Mouse (Mus musculus): ENCODE measurements around the gene Kremen2.
A peak's percentile ranks its signal among the peaks of the same experiment; 100 is the strongest.
"Not testable (repeated sequence)": the region's sequence is repeated elsewhere in the genome, so short reads cannot be mapped to it uniquely, and the experiment has no call there.

The Kremen2 gene

GRCm38 (mm10) chr17:23745301-23746251 lies at the start of gene Kremen2:
Gene Kremen2 (minus strand): TSS chr17:23745833.
- DNase-seq, result no peak

DNA sequence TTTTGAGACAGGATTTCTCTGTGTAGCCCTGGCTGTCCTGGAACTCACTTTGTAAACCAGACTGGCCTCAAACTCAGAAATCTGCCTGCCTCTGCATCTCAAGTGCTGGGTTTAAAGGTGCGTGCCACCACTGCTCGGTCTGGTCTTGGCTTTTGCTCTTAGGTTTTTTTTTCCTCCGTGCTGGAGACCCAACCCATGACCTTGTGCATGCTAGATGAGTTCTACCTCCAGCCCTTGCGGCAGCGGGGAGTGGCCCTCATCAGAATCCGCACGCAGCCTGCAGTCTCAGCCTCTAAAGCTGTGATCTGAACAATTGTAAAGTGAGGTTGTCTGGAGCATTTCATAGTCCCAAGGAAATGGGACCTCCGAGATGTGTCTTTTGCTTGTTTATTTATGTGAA lies 49.7 kb upstream of the Kremen2 start:
- DNase-seq, result no peak

DNA sequence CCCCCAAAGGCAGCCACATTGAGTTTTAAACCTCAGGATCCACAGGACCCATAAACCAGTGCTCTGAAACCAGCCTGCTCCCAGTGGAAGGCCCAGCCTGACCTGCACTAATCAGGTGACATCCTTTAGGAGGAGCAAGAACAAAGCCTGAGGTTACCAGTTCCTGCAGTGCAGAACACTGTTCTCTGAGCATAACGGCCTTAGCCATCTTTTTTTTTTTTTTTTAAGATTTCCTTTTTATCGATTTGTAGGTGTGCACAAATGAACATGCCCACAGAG lies 45.4 kb upstream of the Kremen2 start:
- no peak for DNase-seq

- DNase-seq, result peak; percentile 21 to 26
These were observed 44.8 kb upstream of the Kremen2 start, which contains the start of gene Srrm2 for GRCm38 (mm10) chr17:23790269-23791078. Gene Srrm2 (plus strand): TSS chr17:23790532.

GRCm38 (mm10) chr17:23789749-23790268 lies 44.2 kb upstream of the Kremen2 start:
- no peak for DNase-seq

GRCm38 (mm10) chr17:23788973-23789372 lies 43.3 kb upstream of the Kremen2 start:
- no peak for DNase-seq

DNA sequence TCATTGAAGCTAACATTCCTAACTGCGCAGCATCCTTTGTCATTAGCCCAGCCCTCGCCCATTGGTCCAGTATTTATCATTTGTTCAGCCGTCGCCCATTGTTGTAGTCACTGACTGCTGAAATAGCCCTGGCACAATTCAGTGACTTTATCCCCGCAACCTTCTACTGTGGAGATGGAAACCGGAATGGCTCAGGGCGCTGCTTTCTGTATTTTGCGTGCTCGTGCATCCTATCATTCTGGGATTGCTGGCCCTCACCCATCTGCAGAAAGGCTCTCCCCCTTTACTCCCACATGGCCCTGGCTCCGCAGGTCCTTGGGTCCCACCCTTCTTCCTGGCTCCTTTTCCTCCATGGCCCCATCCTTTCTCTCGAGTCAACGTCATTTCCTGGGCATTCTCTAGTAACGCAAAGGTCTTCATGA lies 40.9 kb upstream of the Kremen2 start:
- no peak for DNase-seq

- peak; percentile 43 to 63 for DNase-seq
These were observed 40.2 kb upstream of the Kremen2 start, which contains the start of gene Flywch2 for GRCm38 (mm10) chr17:23785561-23786471. Gene Flywch2 (minus strand): TSS chr17:23786081.

GRCm38 (mm10) chr17:23783352-23783751 lies 37.7 kb upstream of the Kremen2 start:
- no peak for DNase-seq

GRCm38 (mm10) chr17:23778447-23778846 lies 32.8 kb upstream of the Kremen2 start:
- no peak for DNase-seq

DNA sequence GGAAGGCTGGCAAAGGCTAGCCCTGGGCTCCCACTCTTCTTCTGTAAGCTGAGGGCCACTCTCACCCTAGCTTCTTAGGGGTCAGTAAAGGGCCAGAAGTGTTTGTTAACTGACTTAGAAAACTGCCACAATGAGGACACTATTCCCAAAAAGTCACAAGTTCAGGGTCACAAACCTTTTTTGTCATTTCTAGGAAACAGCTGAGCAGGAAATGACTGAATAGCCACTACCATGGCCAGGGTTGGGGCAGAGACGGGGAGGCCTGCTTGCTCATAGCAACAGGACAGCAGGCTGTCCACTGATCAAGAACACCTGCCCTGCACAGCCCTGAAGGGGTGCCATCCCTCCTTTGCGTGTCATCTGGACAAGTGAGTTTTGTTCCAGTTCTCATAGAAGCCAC lies 31.5 kb upstream of the Kremen2 start:
- no peak for DNase-seq

- DNase-seq, result no peak
These were observed 30.6 kb upstream of the Kremen2 start for GRCm38 (mm10) chr17:23776216-23776615.

DNA sequence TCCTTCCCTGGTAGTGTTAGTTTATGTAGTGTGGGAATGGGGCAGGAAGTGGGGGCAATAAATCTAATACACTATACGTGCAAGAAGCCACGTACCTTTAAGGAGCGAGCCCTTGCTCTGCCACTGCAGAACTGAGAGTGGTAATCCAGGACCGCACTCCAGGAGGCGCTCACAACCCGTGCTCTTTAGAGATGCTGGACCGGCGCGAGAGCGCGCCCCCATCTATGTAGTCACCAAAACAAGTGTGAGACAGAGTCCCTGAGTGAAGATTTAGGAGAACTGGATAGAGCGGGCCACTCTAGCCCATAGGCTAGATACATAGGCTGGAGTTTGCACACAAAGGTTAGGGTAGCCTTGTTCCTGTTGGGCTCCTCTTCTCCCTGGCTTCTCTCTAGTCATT lies 28.5 kb upstream of the Kremen2 start:
- peak; percentile 70 to 72 for DNase-seq

DNA sequence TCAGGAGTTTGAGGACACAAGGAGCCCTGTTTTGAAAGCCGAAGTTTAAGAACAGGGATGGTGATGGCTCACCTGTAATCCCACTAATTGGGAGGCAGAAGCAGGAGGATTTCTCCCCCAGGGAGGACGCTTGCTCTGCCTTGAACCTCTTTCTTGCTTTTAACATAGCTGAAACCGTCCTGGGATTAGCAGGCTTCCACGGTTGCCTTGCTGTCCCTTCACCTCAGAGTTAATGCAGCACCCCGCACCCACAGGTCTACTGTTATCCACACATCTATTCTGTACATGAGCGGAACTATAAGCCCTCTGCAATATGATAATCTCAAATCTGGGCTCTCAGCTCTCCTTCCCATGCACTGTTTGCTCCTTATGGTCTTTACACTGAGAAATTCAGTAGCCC lies 28.0 kb upstream of the Kremen2 start:
- no peak for DNase-seq

- not testable (repeated sequence) for DNase-seq
These were observed 26.6 kb upstream of the Kremen2 start for GRCm38 (mm10) chr17:23772219-23772556.

- peak; percentile 97 to 98 for DNase-seq
These were observed 25.9 kb upstream of the Kremen2 start, which contains the start of gene Flywch1 for GRCm38 (mm10) chr17:23771284-23772218. Gene Flywch1 (minus strand): TSS chr17:23771602.

DNA sequence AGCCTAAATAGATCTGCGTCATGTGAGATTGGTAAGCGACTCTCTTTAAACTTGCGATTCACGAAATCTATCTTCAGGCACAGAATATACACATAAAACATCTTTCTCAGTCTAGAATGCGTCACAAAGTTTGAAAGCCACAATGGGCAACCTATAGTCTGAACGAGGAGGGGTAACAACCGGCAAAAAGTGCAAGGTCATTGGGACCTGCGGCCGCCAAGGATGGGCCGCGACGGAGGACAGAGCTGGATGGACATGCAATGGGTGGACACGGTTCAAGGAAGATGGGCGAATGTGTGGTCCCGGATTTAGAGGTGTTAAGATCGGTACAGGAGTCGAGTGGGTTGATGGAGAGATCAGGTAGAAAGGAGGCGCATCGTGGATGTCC lies 25.3 kb upstream of the Kremen2 start:
- no peak for DNase-seq

DNA sequence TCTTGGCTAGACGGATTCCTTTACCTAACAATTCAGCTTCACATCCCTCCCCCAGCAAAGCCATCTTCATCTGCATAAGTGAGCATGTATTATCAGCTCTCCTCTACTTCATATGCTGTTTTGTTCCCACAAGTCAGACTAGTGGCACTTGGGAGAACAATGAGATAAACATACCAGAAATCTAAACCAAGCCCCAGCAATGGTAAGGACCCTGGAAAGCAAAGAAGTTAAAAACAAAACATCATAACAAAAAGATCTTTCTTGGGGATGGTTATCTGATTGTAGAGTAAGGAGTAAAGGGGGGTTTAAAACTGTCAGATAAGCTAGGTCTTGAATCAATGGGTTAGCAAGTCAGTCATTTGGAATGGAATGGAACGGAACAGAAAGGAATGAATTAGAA lies 24.9 kb upstream of the Kremen2 start:
- no peak for DNase-seq

DNA sequence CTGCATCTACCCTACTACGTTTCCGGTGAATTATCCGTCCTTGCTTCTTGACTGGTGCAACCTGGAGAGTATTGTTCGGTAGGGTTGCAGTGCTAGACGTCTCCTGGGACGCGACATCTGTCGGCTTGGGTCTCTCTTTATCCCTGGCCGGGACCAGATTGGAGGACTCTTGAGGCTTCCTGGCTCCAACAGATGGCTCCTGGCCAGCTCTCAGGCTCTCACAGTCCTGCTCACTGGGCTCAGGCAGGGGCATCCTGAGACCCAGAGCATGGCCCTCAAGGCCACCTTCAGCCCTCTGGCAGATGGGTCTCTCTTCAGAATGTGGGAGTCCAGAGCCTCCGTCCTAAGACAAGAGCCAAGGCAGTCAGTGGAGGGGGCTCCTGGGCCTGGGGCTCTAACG lies 17.3 kb upstream of the Kremen2 start:
- no peak for DNase-seq

GRCm38 (mm10) chr17:23761155-23761554 lies 15.5 kb upstream of the Kremen2 start:
- no peak for DNase-seq

DNA sequence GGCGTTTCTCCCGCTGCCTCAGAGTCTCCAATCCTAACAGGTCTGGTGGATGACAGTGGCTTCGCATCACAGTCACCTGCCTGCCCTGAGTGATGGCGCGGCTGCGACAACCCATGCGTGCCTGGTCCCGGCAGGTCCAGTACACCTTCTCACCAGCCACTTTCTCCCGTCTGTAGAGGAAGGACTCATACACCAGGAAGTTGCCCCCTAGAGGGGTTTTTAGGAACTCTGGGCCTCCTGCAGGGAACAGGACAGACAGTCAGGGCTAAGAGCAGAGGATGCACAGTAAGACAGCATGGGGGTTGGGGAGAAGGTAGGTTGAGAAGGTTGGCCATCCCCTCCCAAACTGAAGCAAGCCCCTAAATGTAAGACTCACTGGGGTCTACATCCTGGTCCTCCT lies 14.6 kb upstream of the Kremen2 start:
- DNase-seq, result no peak
